Mouse (Mus musculus): ENCODE results near the gene Podxl2. TPM values are rescaled to one million over a fixed set of nuclear protein-coding genes. Genes with fewer than 3 reads are reported as not detected.

Gene Podxl2
- total RNA-seq (2021), result 10 to 100 TPM; 63.1 to 63.5 TPM
- long read RNA-seq, experiment 1, transcript Podxl2-210 (8 exons, 2,065 nt), result major isoform, 227 of 290 reads
- long read RNA-seq, experiment 1, transcript Podxl2-207 (2 exons, 633 nt), result minor isoform, 34 of 290 reads
- long read RNA-seq, experiment 1, partial matches to known transcripts, result 13 of 290 reads
- long read RNA-seq, experiment 1, other reads (novel, unspliced or antisense), result 16 of 290 reads
- long read RNA-seq, experiment 2, transcript Podxl2-210 (8 exons, 2,065 nt), result major isoform, 148 of 195 reads
- long read RNA-seq, experiment 2, transcript Podxl2-207 (2 exons, 633 nt), result minor isoform, 27 of 195 reads
- long read RNA-seq, experiment 2, partial matches to known transcripts, result 6 of 195 reads
- long read RNA-seq, experiment 2, other reads (novel, unspliced or antisense), result 14 of 195 reads

DNA sequence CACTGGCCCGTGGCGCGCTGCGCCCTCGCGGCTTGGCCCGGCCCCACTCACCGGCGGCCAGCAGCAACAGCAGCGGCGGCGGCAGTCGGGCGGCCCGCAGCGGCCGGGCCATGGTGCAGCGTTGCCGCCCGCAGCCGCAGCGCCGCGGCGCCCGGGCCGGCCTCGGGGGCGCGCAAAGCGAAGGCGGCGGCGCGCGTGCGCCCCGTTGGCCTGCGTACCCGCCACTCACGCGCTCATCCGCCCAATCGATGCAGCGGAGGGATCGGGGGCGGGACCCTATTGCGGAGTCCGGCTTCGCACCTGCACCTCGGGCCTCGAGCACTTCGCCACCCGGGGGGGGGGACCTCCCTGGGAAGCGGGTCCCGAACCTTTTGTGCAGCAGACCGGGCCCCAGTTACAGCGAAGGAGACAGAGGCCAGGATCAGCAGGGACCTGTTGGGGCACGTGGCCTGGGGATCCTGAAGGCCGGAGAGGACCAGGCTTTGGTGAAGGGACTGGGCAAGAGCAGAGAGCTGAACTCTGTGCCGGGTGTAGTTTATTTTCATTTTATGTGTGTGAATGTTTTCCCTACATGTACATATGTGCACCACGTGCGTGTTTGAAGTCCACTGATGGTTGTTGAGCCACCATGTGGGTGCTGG, at the start of gene Podxl2:
TSS of gene Podxl2 (minus strand) at position 177 of the 641 bp plus-strand sequence.
- peak; percentile 71 for DNase-seq (ENCODE audit: low spot score)

DNA sequence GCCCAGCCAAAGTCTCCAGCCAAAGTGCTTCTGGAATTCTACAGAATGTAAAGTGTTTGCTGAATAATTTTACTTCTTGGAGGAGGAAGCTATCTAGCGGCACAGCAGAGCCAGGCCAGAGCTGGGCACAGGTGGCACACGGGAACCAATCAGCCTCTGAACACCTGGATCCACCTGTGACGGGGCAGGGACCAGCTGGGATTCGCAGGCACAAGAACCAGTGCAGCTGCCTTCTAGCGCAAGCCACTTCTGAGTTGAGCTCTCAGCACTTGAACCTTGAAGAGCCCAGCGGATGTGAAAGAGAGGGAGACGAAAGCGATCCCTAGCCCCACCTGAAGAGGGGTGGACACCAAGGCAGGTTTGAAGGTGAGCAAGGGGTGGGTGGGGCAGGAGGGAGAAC, 44.0 kb upstream of the Podxl2 start:
- no peak for DNase-seq (ENCODE audit: low spot score)

DNA sequence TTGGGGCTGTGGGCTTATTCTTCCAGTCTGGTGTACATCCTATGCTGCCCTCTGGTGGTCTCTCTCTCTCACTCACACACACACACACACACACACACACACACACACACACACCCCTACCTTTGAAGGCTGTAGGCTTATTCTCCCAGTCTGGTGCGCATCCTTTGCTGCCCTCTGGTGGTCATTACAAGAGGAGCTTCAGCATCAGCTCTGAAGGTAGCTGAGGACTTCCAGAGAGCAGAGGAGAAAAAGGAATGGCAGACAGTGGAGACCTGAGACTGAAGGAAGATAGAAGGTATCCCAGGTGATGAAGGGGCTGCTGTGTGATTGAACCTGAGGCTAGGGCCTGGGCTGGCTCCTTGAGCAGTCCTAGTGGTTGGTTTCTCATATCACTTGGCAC, 41.3 kb upstream of the Podxl2 start:
- DNase-seq (ENCODE audit: low spot score), result peak; percentile 42

DNA sequence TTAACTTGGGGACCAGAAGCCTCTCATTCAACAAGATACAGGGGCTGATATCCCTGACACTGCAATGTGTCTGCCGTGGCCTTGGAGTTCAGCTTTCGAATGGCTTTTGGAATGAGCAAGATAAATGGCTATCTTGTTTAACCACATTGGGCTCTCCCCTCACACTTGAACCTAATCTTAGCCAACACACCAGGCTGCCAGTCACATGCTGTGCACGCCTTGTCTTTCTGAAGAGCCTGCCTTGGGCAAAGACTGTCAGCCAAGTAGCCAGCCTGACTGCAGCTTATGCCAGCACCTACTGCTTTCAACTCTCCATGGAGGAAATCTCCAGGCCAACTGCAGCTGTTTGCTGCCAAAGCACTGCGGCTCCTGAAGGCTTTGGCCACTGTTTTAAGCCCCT, 40.7 kb upstream of the Podxl2 start:
- DNase-seq (ENCODE audit: low spot score), result peak; percentile 25

- peak; percentile 21 for DNase-seq (ENCODE audit: low spot score)
Measured at GRCm38 (mm10) chr6:88914799-88915198, 40.0 kb upstream of the Podxl2 start.

DNA sequence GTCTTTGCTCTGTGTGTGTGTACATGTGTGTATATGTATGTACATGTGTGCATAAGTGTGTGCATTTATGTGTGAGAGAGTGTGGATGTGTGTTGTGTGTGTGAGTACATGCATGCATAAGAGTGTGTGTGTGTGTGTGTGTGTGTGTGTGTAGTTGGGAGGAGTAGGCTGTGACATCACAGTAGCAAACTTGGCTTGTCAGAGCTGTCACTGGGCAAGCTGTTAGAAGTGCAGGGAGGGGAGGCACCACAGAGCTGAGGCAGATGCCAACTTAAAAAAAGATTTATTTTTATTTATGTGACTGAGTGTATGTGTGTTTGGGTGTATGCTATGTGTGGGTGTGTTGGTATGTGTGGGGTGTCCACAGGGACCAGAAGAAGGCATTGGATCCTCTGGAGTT, 38.6 kb upstream of the Podxl2 start:
- no peak for DNase-seq (ENCODE audit: low spot score)

- DNase-seq (ENCODE audit: low spot score), result peak; percentile 47
Measured at GRCm38 (mm10) chr6:88913022-88913421, 38.2 kb upstream of the Podxl2 start.

GRCm38 (mm10) chr6:88909151-88909550, 34.3 kb upstream of the Podxl2 start:
- no peak for DNase-seq (ENCODE audit: low spot score)

GRCm38 (mm10) chr6:88906369-88907108, 31.7 kb upstream of the Podxl2 start:
- DNase-seq (ENCODE audit: low spot score), result peak; percentile 72

GRCm38 (mm10) chr6:88905042-88905441, 30.2 kb upstream of the Podxl2 start:
- no peak for DNase-seq (ENCODE audit: low spot score)

GRCm38 (mm10) chr6:88904456-88904974, 29.7 kb upstream of the Podxl2 start:
- peak; percentile 29 for DNase-seq (ENCODE audit: low spot score)

DNA sequence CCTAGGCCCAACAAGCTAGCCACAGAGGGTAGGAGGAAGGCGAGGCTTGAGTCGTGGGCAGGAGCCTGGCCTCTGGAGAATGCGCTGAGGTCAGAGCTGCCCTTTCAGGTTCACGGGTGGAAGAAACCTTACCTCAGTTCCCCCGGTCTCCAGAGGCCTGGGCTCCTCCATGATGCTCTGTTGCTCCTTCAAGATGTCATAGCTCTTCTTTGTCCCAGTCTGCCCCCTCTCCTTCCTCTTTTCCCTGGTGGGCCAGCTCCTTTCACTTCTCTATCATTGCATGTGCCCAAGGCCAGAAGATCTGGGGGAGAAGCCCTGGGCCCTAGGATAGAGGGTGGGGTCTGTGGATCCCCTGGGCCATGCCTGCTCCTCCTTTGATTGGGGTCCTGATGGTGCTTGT, 28.9 kb upstream of the Podxl2 start:
- no peak for DNase-seq (ENCODE audit: low spot score)

- DNase-seq (ENCODE audit: low spot score), result peak; percentile 95
Measured at GRCm38 (mm10) chr6:88901947-88902820, 27.3 kb upstream of the Podxl2 start, which contains the start of gene Tpra1. Tpra1 (plus strand) TSS chr6:88902251.

GRCm38 (mm10) chr6:88901471-88901870, 26.6 kb upstream of the Podxl2 start:
- DNase-seq (ENCODE audit: low spot score), result peak; percentile 27

DNA sequence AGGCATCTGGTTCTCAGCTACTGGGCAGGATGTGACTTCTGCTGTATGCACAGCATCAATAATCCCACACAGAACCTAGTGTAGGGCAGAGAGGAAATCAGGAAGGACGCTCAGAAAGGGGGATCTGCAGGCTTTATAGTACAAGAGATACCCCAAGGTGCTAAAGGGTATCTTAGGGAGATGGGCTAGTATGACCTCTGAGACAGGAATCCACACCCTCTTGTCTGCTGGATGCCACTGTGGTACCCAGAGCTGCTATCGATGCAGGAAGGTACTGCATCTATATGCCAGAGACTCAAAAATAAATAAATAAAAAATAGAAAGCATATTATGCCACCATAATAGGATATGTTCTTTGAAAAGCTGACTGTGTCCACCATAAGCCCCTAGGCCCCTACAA, 24.8 kb upstream of the Podxl2 start:
- no peak for DNase-seq (ENCODE audit: low spot score)

- no peak for DNase-seq (ENCODE audit: low spot score)
Measured at GRCm38 (mm10) chr6:88899086-88899485, 24.2 kb upstream of the Podxl2 start.

GRCm38 (mm10) chr6:88898534-88899048, 23.7 kb upstream of the Podxl2 start, which contains the start of gene Mcm2:
Mcm2 (minus strand) TSS chr6:88898780.
- peak; percentile 94 for DNase-seq (ENCODE audit: low spot score)

DNA sequence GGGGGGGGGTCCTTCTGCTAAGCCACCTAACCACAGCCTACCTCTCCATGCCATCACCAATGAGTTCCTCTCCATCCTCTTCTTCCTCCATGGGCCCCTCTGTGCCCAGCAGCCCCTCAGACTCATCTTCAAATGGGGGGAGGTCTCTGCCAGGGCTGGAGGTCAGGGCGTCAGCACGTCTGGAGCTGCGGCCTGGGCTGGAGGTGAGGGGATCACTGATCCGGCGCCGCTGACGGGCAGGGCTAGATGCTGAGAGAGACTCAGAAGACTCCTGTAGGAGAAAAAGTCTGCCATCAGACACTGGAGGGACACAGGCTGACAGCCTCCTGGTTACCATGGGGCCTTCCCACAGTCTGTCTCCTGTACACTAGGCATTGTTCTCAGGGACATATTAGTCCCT, 22.4 kb upstream of the Podxl2 start:
- DNase-seq (ENCODE audit: low spot score), result no peak

DNA sequence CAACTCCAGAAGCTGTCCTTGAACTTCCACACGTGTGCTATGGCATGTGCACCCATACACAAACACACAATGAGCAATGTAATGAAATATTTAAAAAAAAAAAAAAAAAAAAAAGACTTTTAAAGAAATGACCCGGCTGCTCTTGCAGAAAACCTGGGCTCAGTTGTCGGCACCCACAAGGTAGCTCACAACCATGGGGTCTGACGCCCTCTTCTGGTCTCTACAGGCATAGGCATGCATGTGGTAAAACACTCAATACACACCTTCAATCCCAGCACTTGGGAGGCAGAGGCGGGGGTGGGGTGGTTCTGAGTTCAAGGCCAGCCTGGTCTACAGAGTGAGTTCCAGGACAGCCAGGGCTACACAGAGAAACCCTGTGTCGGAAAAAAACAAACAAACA, 21.1 kb upstream of the Podxl2 start:
- no peak for DNase-seq (ENCODE audit: low spot score)

DNA sequence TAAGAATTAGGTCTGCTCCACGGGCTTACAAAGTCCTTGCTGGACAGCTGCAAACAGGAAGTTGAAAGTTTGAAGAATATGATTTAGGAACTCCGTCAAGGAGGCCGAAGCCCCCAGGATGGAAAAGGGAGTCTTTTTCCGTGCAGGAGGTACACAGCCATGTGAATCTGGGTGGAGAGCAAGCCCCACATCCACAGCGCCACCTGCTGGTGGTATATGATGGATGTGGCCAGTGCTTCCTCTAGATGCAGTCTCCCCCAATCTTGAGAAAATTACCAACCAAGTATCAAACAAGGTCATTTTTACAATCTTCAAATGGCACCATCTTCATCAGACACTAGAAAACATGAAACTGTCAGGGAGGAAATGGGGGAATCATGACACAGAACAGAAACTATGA, 18.7 kb upstream of the Podxl2 start:
- peak; percentile 59 for DNase-seq (ENCODE audit: low spot score)

DNA sequence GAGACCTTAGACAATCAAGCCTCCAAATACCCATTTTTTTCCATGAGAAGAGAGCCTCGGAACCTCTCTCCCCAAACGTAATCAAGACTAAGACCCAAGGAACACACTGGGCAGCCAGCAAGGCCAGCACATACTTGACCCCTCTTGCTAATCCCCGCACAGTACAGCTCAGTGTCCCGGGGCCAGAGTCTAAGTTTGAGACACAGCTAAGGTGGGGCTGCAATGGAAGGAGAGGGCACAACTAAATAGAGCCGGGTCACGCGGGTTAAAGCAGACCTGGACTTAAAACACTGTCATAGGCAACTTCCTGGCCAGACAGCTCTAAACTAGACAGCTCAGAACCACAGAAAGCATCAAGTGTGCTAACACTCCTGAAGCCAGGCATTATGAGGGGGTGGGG, 16.0 kb upstream of the Podxl2 start:
- no peak for DNase-seq (ENCODE audit: low spot score)

Data from gastrocnemius, adult 18-20 months (tissue).